Mouse (Mus musculus) stomach, embryonic 15.5 days (tissue): ENCODE measurements at regions not wholly inside any gene's neighbourhood (a gene's known extent, or its start where the extent isn't known, plus 50 kb on each side); places are given as distances from the start of the nearest gene placed in this dataset.

ENCODE experiments used
- ATAC-seq: fragments of 200-750 bp; cut with Nextera tagmentation; 2 replicates; pipeline ENCODE4 v1.8.0; 2017; ENCODE audit warnings: low read depth, moderate number of reproducible peaks, moderate TSS enrichment; ENCODE audit not compliant: insufficient read depth, low FRiP score
- H3K27ac ChIP-seq: fragments of 300-500 bp; sonication (generic); 2 replicates; pipeline ENCODE4 v1.5.1; 2015; ENCODE audit warnings: mild to moderate bottlenecking, inconsistent platforms
- H3K27me3 ChIP-seq: fragments of 300-500 bp; sonication (generic); replicated peaks from 2 replicates; pipeline ENCODE4 v1.6.1; 2015; ENCODE audit warnings: inconsistent platforms
- H3K36me3 ChIP-seq: fragments of 300-500 bp; sonication (generic); 2 replicates; pipeline ENCODE4 v1.6.1; 2015; ENCODE audit warnings: inconsistent platforms
- H3K4me1 ChIP-seq: fragments of 300-500 bp; sonication (generic); 2 replicates; pipeline ENCODE4 v1.6.1; 2015; ENCODE audit warnings: inconsistent platforms
- H3K4me2 ChIP-seq: fragments of 300-500 bp; sonication (generic); 2 replicates; pipeline ENCODE4 v1.6.1; 2015; ENCODE audit warnings: mild to moderate bottlenecking, inconsistent platforms
- H3K4me3 ChIP-seq: fragments of 300-500 bp; sonication (generic); replicated peaks from 2 replicates; pipeline ENCODE4 v1.5.1; 2015; ENCODE audit warnings: inconsistent platforms
- H3K9ac ChIP-seq: fragments of 300-500 bp; sonication (generic); 2 replicates; pipeline ENCODE4 v1.6.1; 2015; ENCODE audit warnings: inconsistent platforms
- H3K9me3 ChIP-seq: fragments of 300-500 bp; sonication (generic); 2 replicates; pipeline ENCODE4 v1.6.1; 2016; ENCODE audit warnings: inconsistent platforms
- WGBS: fragments of 180-500 bp; shearing (Covaris S2); methylation state at CpG from one replicate; pipeline ENCODE4 v1.1.7; 2015; 5-methylcytosine and 5-hydroxymethylcytosine counted together

DNA sequence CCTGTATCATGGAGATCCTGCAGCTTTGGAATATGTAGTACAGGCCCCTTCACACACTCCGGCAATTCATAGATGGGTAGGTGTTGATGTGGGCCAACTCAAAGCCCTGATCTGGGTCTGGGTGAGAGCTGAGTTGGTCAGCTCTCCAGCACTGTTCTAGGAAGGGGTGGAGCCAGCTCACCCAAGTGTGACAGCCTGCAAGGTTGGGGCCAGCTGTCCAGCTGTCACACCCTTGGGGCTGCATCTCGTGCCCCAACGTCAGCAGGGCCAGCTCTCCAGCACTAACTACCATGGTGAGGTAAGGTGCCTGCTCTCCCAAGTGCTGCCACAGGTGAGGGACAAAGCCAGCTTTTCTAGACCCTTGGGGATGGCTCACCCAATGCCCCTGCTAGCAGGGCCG, 115.6 kb upstream of the Tdrd3 start:
- no peak for ATAC-seq
- Histone ChIP-seq H3K4me3 (no peak overlapping the region), H3K27ac (no peak overlapping the region), H3K9me3 (no peaks in the 10 kb centered on the region), H3K4me1 (no peaks in the 10 kb centered on the region), H3K36me3 (no peaks in the 10 kb centered on the region), H3K4me2 (no peak overlapping the region), H3K9ac (no peak overlapping the region), H3K27me3 (no peaks in the 10 kb centered on the region)
- 82% methylated on average over 4 of the region's 4 CpGs for WGBS

- Histone ChIP-seq H3K4me3 (no peak overlapping the region), H3K9me3 (no peaks in the 10 kb centered on the region), H3K27me3 (no peaks in the 10 kb centered on the region), H3K4me1 (no peaks in the 10 kb centered on the region), H3K36me3 (no peaks in the 10 kb centered on the region), H3K27ac (no peak overlapping the region), H3K9ac (no peak overlapping the region), H3K4me2 (no peak overlapping the region)
- ATAC-seq, result no peak
- WGBS, result 80% methylated on average over 5 of the region's 5 CpGs
Measured at GRCm38 (mm10) chr14:87301564-87301963, 114.9 kb upstream of the Tdrd3 start.

- H3K4me2 ChIP-seq, result no peak overlapping the region
- no peak overlapping the region for H3K4me3 ChIP-seq
- no peaks in the 10 kb centered on the region for H3K27me3 ChIP-seq
- H3K4me1 ChIP-seq, result no peaks in the 10 kb centered on the region
- H3K9ac ChIP-seq, result no peak overlapping the region
- H3K36me3 ChIP-seq, result no peaks in the 10 kb centered on the region
- ATAC-seq, result no peak
- no peaks in the 10 kb centered on the region for H3K9me3 ChIP-seq
- H3K27ac ChIP-seq, result no peak overlapping the region
- 83% methylated on average over 2 of the region's 2 CpGs for WGBS
Measured at GRCm38 (mm10) chr14:87305481-87305880, 111.0 kb upstream of the Tdrd3 start.

DNA sequence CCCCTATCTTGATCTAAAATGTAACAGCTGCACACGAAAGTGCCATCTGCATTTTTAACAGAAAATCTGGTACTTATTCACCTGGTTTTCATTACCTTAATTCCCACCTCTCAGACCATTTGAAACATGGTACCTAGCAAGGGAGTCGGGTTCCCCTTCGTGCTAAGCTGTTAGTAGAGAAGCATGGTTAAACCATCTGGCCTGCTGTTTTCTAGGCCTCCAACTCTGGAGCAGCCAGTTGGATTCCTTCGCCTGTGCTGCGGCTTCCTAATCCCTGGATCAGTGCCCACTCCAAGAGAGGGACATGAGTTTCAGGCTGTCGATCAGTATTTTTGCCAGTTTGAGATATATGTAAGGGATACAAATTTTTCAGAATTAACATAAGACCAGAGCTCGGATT, 110.4 kb upstream of the Tdrd3 start:
- H3K36me3 ChIP-seq, result no peaks in the 10 kb centered on the region
- H3K4me2 ChIP-seq, result no peak overlapping the region
- H3K27ac ChIP-seq, result no peak overlapping the region
- H3K9ac ChIP-seq, result no peak overlapping the region
- no peaks in the 10 kb centered on the region for H3K9me3 ChIP-seq
- no peak overlapping the region for H3K4me3 ChIP-seq
- H3K27me3 ChIP-seq, result no peaks in the 10 kb centered on the region
- ATAC-seq, result no peak
- no peaks in the 10 kb centered on the region for H3K4me1 ChIP-seq
- 72% methylated on average over 7 of the region's 7 CpGs for WGBS

- H3K4me2 ChIP-seq, result no peak overlapping the region
- H3K27me3 ChIP-seq, result no peaks in the 10 kb centered on the region
- no peak for ATAC-seq
- H3K27ac ChIP-seq, result no peak overlapping the region
- H3K4me1 ChIP-seq, result no peaks in the 10 kb centered on the region
- 60% methylated on average over 7 of the region's 7 CpGs for WGBS
- no peak overlapping the region for H3K9ac ChIP-seq
- H3K9me3 ChIP-seq, result no peaks in the 10 kb centered on the region
- no peak overlapping the region for H3K4me3 ChIP-seq
- no peaks in the 10 kb centered on the region for H3K36me3 ChIP-seq
Measured at GRCm38 (mm10) chr14:87308016-87308415, 108.4 kb upstream of the Tdrd3 start.

DNA sequence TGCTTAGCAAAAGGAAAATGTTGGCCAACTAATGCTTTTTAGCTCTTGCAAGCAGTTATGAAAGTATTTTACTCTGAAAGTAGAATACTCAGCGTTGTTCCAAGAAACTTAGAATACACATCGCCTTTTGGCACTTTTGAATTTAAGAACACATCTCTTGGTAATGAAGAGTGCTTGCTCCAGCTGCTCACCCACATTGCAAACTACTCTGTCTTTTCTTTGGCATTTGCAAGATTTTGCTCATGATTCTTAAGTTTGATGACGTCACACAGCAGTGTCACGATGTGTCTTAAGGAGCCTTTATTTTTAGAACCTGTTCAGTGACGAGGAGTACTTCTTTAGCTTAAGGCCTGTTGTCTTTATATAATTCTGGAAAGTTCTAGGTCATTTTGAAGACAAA, 104.1 kb upstream of the Tdrd3 start:
- Histone ChIP-seq H3K9ac (no peak overlapping the region), H3K4me2 (no peak overlapping the region), H3K4me1 (no peaks in the 10 kb centered on the region), H3K9me3 (no peaks in the 10 kb centered on the region), H3K4me3 (no peak overlapping the region), H3K27ac (no peak overlapping the region), H3K36me3 (no peaks in the 10 kb centered on the region), H3K27me3 (no peaks in the 10 kb centered on the region)
- 75% methylated on average over 5 of the region's 5 CpGs for WGBS
- no peak for ATAC-seq

DNA sequence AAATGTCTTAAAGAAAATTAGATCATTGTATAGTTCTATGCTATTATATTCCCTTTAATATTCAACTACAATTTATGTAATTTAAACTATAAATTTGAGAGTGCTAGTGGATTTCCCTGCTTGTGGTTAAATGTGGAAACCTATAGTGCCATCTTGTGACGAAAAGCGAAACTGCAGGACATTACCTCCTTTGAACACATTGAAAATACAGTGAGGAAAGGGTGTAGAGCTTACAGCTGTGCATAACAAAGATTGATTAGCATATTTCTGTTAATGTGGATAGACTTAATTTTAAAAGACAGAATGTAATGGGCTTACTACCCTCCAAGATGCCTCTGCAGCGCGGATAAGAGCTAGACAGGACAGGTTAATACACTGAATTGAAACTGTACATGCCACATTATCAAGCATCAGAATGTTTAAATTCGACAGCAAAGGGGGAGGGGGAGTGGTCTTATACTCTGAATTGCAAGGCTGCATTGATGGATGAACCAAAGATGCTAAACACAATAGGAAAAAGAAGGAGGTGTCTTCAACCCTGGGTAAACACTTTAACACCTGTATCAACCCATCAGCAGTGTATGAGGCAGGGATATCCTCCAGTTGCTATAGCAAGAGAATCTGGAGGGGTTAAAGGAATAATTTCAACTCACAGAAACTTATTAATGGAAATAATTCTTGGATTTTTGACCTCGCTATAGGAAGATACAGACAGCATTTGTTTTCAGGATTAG, 101.3 kb upstream of the Tdrd3 start:
- 24% methylated on average over 6 of the region's 6 CpGs for WGBS
- Histone ChIP-seq H3K36me3 (no peaks in the 10 kb centered on the region), H3K4me1 (no peaks in the 10 kb centered on the region), H3K9me3 (no peaks in the 10 kb centered on the region), H3K27ac (no peak overlapping the region), H3K9ac (no peak overlapping the region), H3K4me2 (no peak overlapping the region), H3K27me3 (no peaks in the 10 kb centered on the region), H3K4me3 (no peak overlapping the region)
- no peak for ATAC-seq

DNA sequence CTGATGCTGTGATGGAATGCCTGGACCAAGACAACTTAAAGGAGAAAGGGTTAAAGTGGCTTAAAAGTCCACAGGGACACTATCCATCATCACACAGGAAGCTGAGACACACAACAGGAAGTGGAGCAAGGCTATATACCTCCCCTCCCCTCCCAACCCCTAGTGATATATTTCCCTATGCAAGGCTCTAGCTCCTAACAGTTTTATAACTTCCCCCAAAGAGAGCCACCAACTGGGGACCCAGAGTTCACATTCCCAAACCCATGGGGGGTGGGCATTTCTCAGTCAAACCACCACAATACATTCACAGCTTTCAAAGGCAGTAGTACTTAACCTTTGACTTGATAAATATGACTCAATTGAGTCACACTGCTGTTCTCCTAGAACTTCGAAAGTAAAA, 88.6 kb upstream of the Tdrd3 start:
- Histone ChIP-seq H3K9me3 (no peaks in the 10 kb centered on the region), H3K4me2 (no peak overlapping the region), H3K4me1 (no peaks in the 10 kb centered on the region), H3K9ac (no peak overlapping the region), H3K36me3 (no peaks in the 10 kb centered on the region), H3K27ac (no peak overlapping the region), H3K27me3 (no peaks in the 10 kb centered on the region), H3K4me3 (no peak overlapping the region)
- ATAC-seq, result no peak
- 46% methylated on average over 1 of the region's 1 CpGs for WGBS

- Histone ChIP-seq H3K27ac (no peak overlapping the region), H3K4me3 (no peak overlapping the region), H3K4me1 (no peaks in the 10 kb centered on the region), H3K9me3 (no peaks in the 10 kb centered on the region), H3K27me3 (no peaks in the 10 kb centered on the region), H3K36me3 (no peaks in the 10 kb centered on the region), H3K4me2 (no peak overlapping the region), H3K9ac (no peak overlapping the region)
- ATAC-seq, result no peak
- WGBS, result 71% methylated on average over 8 of the region's 8 CpGs
Measured at GRCm38 (mm10) chr14:87337950-87338526, 78.4 kb upstream of the Tdrd3 start.

DNA sequence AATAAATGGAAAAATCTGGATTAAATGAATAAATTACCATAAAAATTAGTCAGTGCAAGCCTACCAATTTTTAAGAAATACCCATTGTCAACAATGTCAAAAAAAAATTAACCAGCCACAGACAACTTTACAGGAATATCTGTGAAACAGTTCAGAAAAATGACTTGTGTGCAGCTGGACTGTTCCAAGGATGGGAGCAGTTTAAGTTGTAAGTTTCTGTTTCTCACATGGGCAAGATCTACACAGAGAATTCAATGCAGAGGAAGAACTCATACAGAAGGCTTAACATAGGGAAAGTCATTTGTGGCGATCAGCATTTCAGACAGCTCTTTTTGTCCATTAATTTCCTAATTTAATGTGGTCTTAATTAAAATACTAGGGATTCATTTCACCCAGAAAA, 71.9 kb upstream of the Tdrd3 start:
- Histone ChIP-seq H3K36me3 (no peaks in the 10 kb centered on the region), H3K4me1 (no peaks in the 10 kb centered on the region), H3K9me3 (no peaks in the 10 kb centered on the region), H3K4me2 (no peak overlapping the region), H3K27me3 (no peaks in the 10 kb centered on the region), H3K9ac (no peak overlapping the region), H3K4me3 (no peak overlapping the region), H3K27ac (no peak overlapping the region)
- WGBS, result 85% methylated on average over 1 of the region's 1 CpGs
- ATAC-seq, result no peak

- no peak overlapping the region for H3K27ac ChIP-seq
- H3K9me3 ChIP-seq, result no peaks in the 10 kb centered on the region
- H3K27me3 ChIP-seq, result no peaks in the 10 kb centered on the region
- no peak overlapping the region for H3K4me2 ChIP-seq
- no peak overlapping the region for H3K9ac ChIP-seq
- no peak overlapping the region for H3K4me3 ChIP-seq
- H3K36me3 ChIP-seq, result no peaks in the 10 kb centered on the region
- ATAC-seq, result no peak
- H3K4me1 ChIP-seq, result no peaks in the 10 kb centered on the region
- 89% methylated on average over 3 of the region's 3 CpGs for WGBS
Measured at GRCm38 (mm10) chr14:87346812-87347211, 69.6 kb upstream of the Tdrd3 start.

- Histone ChIP-seq H3K4me2 (no peak overlapping the region), H3K9me3 (no peaks in the 10 kb centered on the region), H3K4me3 (no peak overlapping the region), H3K27ac (no peak overlapping the region), H3K9ac (no peak overlapping the region), H3K27me3 (no peaks in the 10 kb centered on the region), H3K36me3 (no peaks in the 10 kb centered on the region), H3K4me1 (no peaks in the 10 kb centered on the region)
- ATAC-seq, result no peak
- 64% methylated on average over 3 of the region's 3 CpGs for WGBS
Measured at GRCm38 (mm10) chr14:87348825-87349224, 67.6 kb upstream of the Tdrd3 start.

DNA sequence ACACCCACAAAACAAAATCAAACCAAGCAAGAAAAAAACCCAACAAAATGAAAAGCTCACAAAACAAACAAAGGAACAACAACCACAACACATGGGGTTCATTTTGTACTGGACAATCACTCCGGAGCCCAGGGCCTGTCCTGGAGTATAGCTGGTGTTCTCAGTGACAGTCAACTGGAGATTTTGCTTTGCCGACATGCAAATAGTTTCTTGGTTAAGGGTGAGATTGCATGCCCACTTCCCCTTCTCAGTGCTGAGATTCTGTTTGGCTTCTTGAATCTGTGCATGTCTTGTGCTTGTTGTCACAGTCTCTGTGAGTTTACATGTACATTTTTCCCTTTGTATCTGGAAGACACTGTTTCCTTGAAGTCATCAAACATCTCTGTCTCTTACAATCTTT, 50.6 kb upstream of the Tdrd3 start:
- Histone ChIP-seq H3K4me1 (no peaks in the 10 kb centered on the region), H3K9me3 (no peaks in the 10 kb centered on the region), H3K4me3 (no peak overlapping the region), H3K27ac (no peak overlapping the region), H3K9ac (no peak overlapping the region), H3K36me3 (no peaks in the 10 kb centered on the region), H3K27me3 (no peaks in the 10 kb centered on the region), H3K4me2 (no peak overlapping the region)
- WGBS, result 89% methylated on average over 2 of the region's 2 CpGs
- ATAC-seq, result no peak
